ENCODE assay signal across 8 mouse cellular contexts in the genomic region with DNA sequence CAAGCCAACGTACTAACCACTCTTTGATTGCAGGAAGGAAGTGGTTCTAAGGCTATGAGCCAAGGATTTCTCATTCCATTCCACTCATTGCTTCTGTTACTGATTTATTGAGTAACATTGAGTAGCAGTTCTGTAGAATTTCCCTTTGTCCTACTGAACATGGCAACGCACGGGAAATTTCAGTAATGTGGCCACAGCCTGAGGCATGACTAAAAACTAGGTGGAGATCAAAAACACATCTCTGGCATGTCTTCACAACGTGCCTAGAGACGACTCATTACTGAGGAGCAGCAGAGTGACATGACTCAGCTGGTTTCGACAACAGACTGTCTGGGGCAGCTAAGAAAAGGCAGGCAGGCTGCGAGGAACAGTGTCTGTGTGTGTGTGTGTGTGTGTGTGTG. TPM values are rescaled to one million over a fixed set of nuclear protein-coding genes. Genes with fewer than 3 reads are reported as not detected.
DNase-seq lines count a peak whose midpoint lies in the region; ATAC-seq lines count a peak whose summit lies in the region.

No protein-coding gene starts in this region.

- H3K4me3 ChIP-seq in embryonic facial prominence, embryonic 10.5 days, result no peak overlapping the region

- no peaks in the 10 kb centered on the region for H3K9me3 ChIP-seq in embryonic facial prominence, embryonic 10.5 days

- H3K36me3 ChIP-seq in embryonic facial prominence, embryonic 10.5 days (replicated peaks), result no peaks in the 10 kb centered on the region

- no peaks in the 10 kb centered on the region for H3K27me3 ChIP-seq in embryonic facial prominence, embryonic 10.5 days (replicated peaks; ENCODE audit: low read depth, poor library complexity, severe bottlenecking)

- peak; percentile 7 to 18 for DNase-seq in cerebellum, postnatal 14 days
- no peak for DNase-seq in cerebellum, postnatal 36 days
- DNase-seq in 416B (ENCODE audit: low read depth), result peak; percentile 40
- DNase-seq in embryonic facial prominence, embryonic 10.5 days (ENCODE audit: low spot score), result peak; percentile 48
- DNase-seq in kidney, adult 18-20 months, result peak; percentile 33
- DNase-seq in spleen, postnatal 4 days (ENCODE audit: low spot score in 2 of 2), result no peak

- H3K4me1 ChIP-seq in embryonic facial prominence, embryonic 10.5 days, result 0 out of 2 replicates have a peak, but pooled peaks cover 3% of the 10 kb centered on the region

- no peak overlapping the region for H3K27ac ChIP-seq in embryonic facial prominence, embryonic 10.5 days (replicated peaks)

- 48% methylated on average over 7 of the region's 7 CpGs for WGBS in embryonic facial prominence, embryonic 10.5 days

- ATAC-seq in megakaryocyte progenitor cell, adult 5-6 weeks (replicated peaks; ENCODE audit: poor library complexity), result peak; percentile 89
- ATAC-seq in erythroblast, adult 5-6 weeks (replicated peaks; ENCODE audit: low FRiP score, poor library complexity, severe bottlenecking), result no peak

RNA-seq across cellular contexts. Expression of gene Sema3c, which starts 18.0 kb away (rescaled TPM):
- polyA plus RNA-seq in embryonic facial prominence, embryonic 10.5 days (2016; fragmentation: Nextera tagmentation; extraction: Ambion mirVana), result 14.7 and 16.3 TPM in 2 replicates
- total RNA-seq in megakaryocyte progenitor cell, adult 5-6 weeks (2015), result 0.25 TPM in 1 of 2 replicates, not detected in the other
- total RNA-seq in megakaryocyte progenitor cell, adult 5-6 weeks (2017), result 0.21 TPM in 1 of 2 replicates, not detected in the other
- not detected in 2 replicates for total RNA-seq in erythroblast, adult 5-6 weeks (2015; ENCODE audit: low replicate concordance)
- not detected in 2 replicates for total RNA-seq in erythroblast, adult 5-6 weeks (2017; ENCODE audit: low replicate concordance)

Comparison
In these comparisons a context has a peak if more than half of its experiments do, and no peak if none do; other contexts are left out.
1. DNase-seq: peak in cerebellum, postnatal 14 days (2 of 2), 416B (single experiment), embryonic facial prominence, embryonic 10.5 days (single experiment) and kidney, adult 18-20 months (single experiment); none in cerebellum, postnatal 36 days (0 of 2) and spleen, postnatal 4 days (0 of 2).